Mouse (Mus musculus): Measurements from ENCODE around the gene Ppm1d.

DNA sequence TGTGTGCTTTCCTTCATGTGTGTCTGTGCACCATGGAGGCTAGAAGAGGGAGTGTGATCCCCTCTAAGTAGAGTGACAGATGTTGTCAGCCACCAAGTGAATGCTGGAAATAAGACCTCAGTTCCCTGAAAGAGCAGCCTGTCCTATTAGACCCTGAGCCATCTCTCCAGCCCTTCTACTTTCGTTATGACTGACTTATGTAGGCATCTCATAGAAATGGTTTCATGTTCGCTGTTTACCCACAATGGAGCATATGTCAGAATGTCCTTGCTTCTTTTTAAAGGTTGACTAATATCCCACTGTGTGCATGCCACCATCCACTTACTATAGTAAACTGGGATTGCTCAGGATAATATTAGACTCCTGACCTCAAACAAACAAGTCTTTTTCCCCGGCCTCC is 55.1 kb downstream of the Ppm1d start:
- no peak for TF ChIP-seq CTCF (IDR thresholded peaks at IDR 0.05; ENCODE audit: insufficient read depth, low read length)
- TF ChIP-seq POLR2A (IDR thresholded peaks at IDR 0.05; ENCODE audit: borderline replicate concordance, extremely low read depth, low read depth, low read length): no peak
